Mouse (Mus musculus) heart, adult 9 months (tissue): Measurements from ENCODE around the gene Islr.

ENCODE experiments used
- DNase-seq, 2 experiments: peaks; one replicate each; pipeline ENCODE4 v3.0.0; 2022; ENCODE audit warnings: low spot score in 2 of 2

Islr gene

GRCm38 (mm10) chr9:58112866-58113278, 91.2 kb downstream of the Islr start:
- DNase-seq, result no peak

DNA sequence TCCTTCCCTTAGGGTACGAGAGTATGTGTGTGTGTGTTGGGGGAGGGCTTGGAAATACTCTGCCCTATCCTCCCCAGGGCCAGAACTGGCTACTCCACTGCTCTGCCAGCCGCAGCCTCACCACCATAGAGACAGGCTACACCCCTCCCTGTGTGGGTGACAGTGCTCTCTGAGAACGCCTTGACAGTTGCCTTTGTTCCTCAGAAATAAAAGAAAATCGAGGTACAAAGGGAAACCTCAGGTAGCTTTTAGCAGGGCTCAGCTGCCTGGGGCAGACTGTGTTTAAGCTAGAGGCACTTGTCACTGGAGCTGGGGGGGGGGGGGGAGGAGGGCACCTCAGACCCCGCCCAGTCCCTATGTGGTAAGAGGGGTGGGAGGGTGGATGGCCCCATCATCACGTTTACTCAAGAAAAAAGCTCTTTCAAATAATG, 91.8 kb downstream of the Islr start:
- no peak for DNase-seq

DNA sequence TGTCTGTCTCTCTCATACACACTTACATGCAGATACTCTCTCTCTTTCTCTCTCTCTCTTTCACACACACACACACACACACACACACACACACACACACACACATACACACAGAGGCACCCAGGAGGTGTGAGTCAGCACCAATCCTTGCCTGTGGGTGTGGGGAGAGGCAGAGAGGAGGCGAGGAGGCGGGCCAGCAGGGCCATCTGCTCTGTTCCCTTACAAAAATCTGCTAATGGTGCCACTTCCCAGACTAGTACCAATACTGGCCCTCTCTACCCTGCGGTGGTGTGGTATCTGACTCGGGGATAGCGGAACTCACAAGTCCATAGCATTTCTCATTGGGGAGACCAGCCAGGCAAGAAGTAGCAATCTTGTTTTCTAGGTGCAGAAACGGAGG, 92.7 kb downstream of the Islr start:
- no peak for DNase-seq

DNA sequence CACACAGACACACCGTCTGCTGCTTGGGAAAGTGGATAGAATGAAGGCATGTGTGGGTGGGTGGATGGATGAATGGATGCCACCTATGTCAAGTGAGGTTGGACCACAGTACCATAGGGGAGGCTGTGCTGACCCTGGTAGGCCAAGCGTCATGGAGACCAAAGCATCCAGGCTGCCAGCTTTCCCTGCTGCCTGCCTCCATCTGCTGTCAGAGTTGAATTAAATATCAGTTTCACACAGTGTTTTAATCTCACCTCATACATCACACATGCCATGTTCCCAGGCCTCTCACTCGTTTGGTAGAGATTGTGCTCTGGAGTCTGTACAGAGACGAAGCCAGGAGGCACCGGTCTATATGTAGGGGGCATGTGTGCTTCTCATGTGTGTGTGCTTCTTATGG, 93.3 kb downstream of the Islr start:
- DNase-seq, result no peak

- no peak for DNase-seq
These were observed 96.6 kb downstream of the Islr start for GRCm38 (mm10) chr9:58107494-58107893.
